Mouse (Mus musculus) spleen, adult 2 months (tissue): ENCODE data around the gene Bola3.

Experiments
- CTCF ChIP-seq: fragments of 200-500 bp; IDR thresholded peaks from 2 replicates; pipeline ENCODE4 v1.5.1; 2011; ENCODE audit warnings: mild to moderate bottlenecking, inconsistent platforms; ENCODE audit not compliant: insufficient read depth, insufficient read length, insufficient replicate concordance; ENCODE audit errors: extremely low read depth
- POLR2A ChIP-seq: fragments of 200-500 bp; IDR thresholded peaks from 2 replicates; pipeline ENCODE4 v1.6.1; 2011; ENCODE audit warnings: low read depth, low read length, inconsistent platforms

GRCm38 (mm10) chr6:83403481-83403880 is 54.5 kb downstream of the Bola3 start:
- TF ChIP-seq POLR2A (no peak), CTCF (no peak)
